Mouse (Mus musculus) olfactory bulb, adult 2 months (tissue): Measurements from ENCODE around the gene Car1.

Source experiments
- CTCF ChIP-seq: fragments of 200-500 bp; IDR thresholded peaks from 2 replicates; pipeline ENCODE4 v1.5.1; 2012; ENCODE audit warnings: low read depth, mild to moderate bottlenecking, low read length, moderate library complexity; ENCODE audit not compliant: insufficient read depth
- POLR2A ChIP-seq: fragments of 200-500 bp; IDR thresholded peaks from 2 replicates; pipeline ENCODE4 v1.6.1; 2012; ENCODE audit warnings: mild to moderate bottlenecking, low read depth, low read length, moderate library complexity; ENCODE audit not compliant: insufficient read depth

GRCm38 (mm10) chr3:14831219-14831835 lies 23.2 kb upstream of the Car1 start:
- TF ChIP-seq POLR2A (no peak), CTCF (no peak)
